Mouse (Mus musculus): Measurements from ENCODE around the gene Adgrg1. TPM values are rescaled to one million over a fixed set of nuclear protein-coding genes. Genes with fewer than 3 reads are reported as not detected.
A peak's percentile ranks its signal among the peaks of the same experiment; 100 is the strongest.

Adgrg1 gene
- polyA plus RNA-seq, 1 experiment from 2014 or later, result 156 TPM

- ATAC-seq, result no peak
- Histone ChIP-seq H3K27me3 (no peaks in the 10 kb centered on the region), H3K36me3 (ENCODE audit: poor library complexity, severe bottlenecking) (peaks cover 21% of the 10 kb centered on the region), H3K4me1 (peaks cover 59% of the 10 kb centered on the region), H3K4me3 (peak overlapping the region; percentile 78), H3K4me2 (peak overlapping the region; percentile 95), H3K9me3 (replicated peaks) (no peaks in the 10 kb centered on the region), H3K27ac (peak overlapping the region; percentile 98), H3K9ac (peak overlapping the region; percentile 98)
- WGBS, result 43% methylated on average over 6 of the region's 6 CpGs
These were observed 24.5 kb downstream of the Adgrg1 start for GRCm38 (mm10) chr8:94999004-94999403.

- Histone ChIP-seq H3K27ac (peak overlapping the region; percentile 98), H3K36me3 (ENCODE audit: poor library complexity, severe bottlenecking) (peaks cover 30% of the 10 kb centered on the region), H3K4me2 (peak overlapping the region; percentile 95), H3K4me1 (peaks cover 59% of the 10 kb centered on the region), H3K9ac (peak overlapping the region; percentile 98), H3K4me3 (peak overlapping the region; percentile 78), H3K27me3 (no peaks in the 10 kb centered on the region), H3K9me3 (replicated peaks) (no peaks in the 10 kb centered on the region)
- WGBS, result 33% methylated on average over 6 of the region's 6 CpGs
- no peak for ATAC-seq
These were observed 25.4 kb downstream of the Adgrg1 start for GRCm38 (mm10) chr8:94999956-95000355.

- peak overlapping the region; percentile 98 for H3K27ac ChIP-seq
- no peaks in the 10 kb centered on the region for H3K9me3 ChIP-seq (replicated peaks)
- H3K27me3 ChIP-seq, result no peaks in the 10 kb centered on the region
- H3K36me3 ChIP-seq (ENCODE audit: poor library complexity, severe bottlenecking), result peaks cover 37% of the 10 kb centered on the region
- WGBS, result 7% methylated on average over 5 of the region's 5 CpGs
- H3K4me2 ChIP-seq, result peak overlapping the region; percentile 95
- peaks cover 59% of the 10 kb centered on the region for H3K4me1 ChIP-seq
- H3K4me3 ChIP-seq, result peak overlapping the region; percentile 78
- peak overlapping the region; percentile 98 for H3K9ac ChIP-seq
- peak; percentile 44 for ATAC-seq
These were observed 26.1 kb downstream of the Adgrg1 start for GRCm38 (mm10) chr8:95000684-95001083.

- Histone ChIP-seq H3K27me3 (no peaks in the 10 kb centered on the region), H3K9me3 (replicated peaks) (no peaks in the 10 kb centered on the region), H3K27ac (peak overlapping the region; percentile 98), H3K36me3 (ENCODE audit: poor library complexity, severe bottlenecking) (peaks cover 42% of the 10 kb centered on the region), H3K4me2 (peak overlapping the region; percentile 95), H3K4me3 (peak overlapping the region; percentile 78), H3K4me1 (peaks cover 59% of the 10 kb centered on the region), H3K9ac (peak overlapping the region; percentile 98)
- 0 out of 2 replicates have a peak, but pooled peaks have one; percentile 16 for ATAC-seq
- whole genome bisulfite sequencing, result 69% methylated on average over 5 of the region's 5 CpGs
These were observed 26.6 kb downstream of the Adgrg1 start for GRCm38 (mm10) chr8:95001165-95001564.

- 5% methylated on average over 7 of the region's 7 CpGs for WGBS
- H3K9ac ChIP-seq, result peak overlapping the region; percentile 98; the same call in 1 of the 2 replicates
- no peaks in the 10 kb centered on the region for H3K27me3 ChIP-seq
- peak; percentile 77 for ATAC-seq
- H3K4me1 ChIP-seq, result peaks cover 59% of the 10 kb centered on the region
- H3K4me2 ChIP-seq, result peak overlapping the region; percentile 95
- peak overlapping the region; percentile 78; the same call in 1 of the 2 replicates for H3K4me3 ChIP-seq
- peaks cover 47% of the 10 kb centered on the region for H3K36me3 ChIP-seq (ENCODE audit: poor library complexity, severe bottlenecking)
- peak overlapping the region; percentile 98 for H3K27ac ChIP-seq
- H3K9me3 ChIP-seq (replicated peaks), result no peaks in the 10 kb centered on the region
These were observed 27.1 kb downstream of the Adgrg1 start for GRCm38 (mm10) chr8:95001655-95002054.

- Histone ChIP-seq H3K9ac (peak overlapping the region; percentile 43; the same call in 1 of the 2 replicates), H3K36me3 (ENCODE audit: poor library complexity, severe bottlenecking) (peaks cover 52% of the 10 kb centered on the region), H3K27ac (0 out of 2 replicates have a peak overlapping the region, but pooled peaks have one; percentile 6), H3K4me3 (no peak overlapping the region), H3K9me3 (replicated peaks) (no peaks in the 10 kb centered on the region), H3K27me3 (no peaks in the 10 kb centered on the region), H3K4me2 (0 out of 2 replicates have a peak overlapping the region, but pooled peaks have one; percentile 95), H3K4me1 (peaks cover 53% of the 10 kb centered on the region)
- no peak for ATAC-seq
- 69% methylated on average over 8 of the region's 8 CpGs for WGBS
These were observed 27.6 kb downstream of the Adgrg1 start for GRCm38 (mm10) chr8:95002089-95002655.

GRCm38 (mm10) chr8:95012442-95012919 is 37.9 kb downstream of the Adgrg1 start:
- no peak overlapping the region for H3K9ac ChIP-seq
- no peak overlapping the region for H3K4me3 ChIP-seq
- no peaks in the 10 kb centered on the region for H3K4me1 ChIP-seq
- ATAC-seq, result no peak
- no peaks in the 10 kb centered on the region for H3K9me3 ChIP-seq (replicated peaks)
- H3K27me3 ChIP-seq, result no peaks in the 10 kb centered on the region
- 91% methylated on average over 15 of the region's 15 CpGs for WGBS
- peaks cover 86% of the 10 kb centered on the region for H3K36me3 ChIP-seq (ENCODE audit: poor library complexity, severe bottlenecking)
- H3K4me2 ChIP-seq, result no peak overlapping the region
- no peak overlapping the region; the same call in 1 of the 2 replicates for H3K27ac ChIP-seq

GRCm38 (mm10) chr8:95015866-95016265 is 41.3 kb downstream of the Adgrg1 start:
- H3K27me3 ChIP-seq, result no peaks in the 10 kb centered on the region
- 0 out of 2 replicates have a peak overlapping the region, but pooled peaks have one; percentile 3 for H3K27ac ChIP-seq
- H3K36me3 ChIP-seq (ENCODE audit: poor library complexity, severe bottlenecking), result peaks cover 53% of the 10 kb centered on the region
- H3K4me2 ChIP-seq, result no peak overlapping the region
- H3K9me3 ChIP-seq (replicated peaks), result no peaks in the 10 kb centered on the region
- WGBS, result 81% methylated on average over 4 of the region's 4 CpGs
- H3K9ac ChIP-seq, result no peak overlapping the region
- no peak; the same call in 1 of the 2 replicates for ATAC-seq
- H3K4me3 ChIP-seq, result no peak overlapping the region
- H3K4me1 ChIP-seq, result no peaks in the 10 kb centered on the region

- 75% methylated on average over 4 of the region's 4 CpGs for WGBS
- no peak for ATAC-seq
- H3K4me1 ChIP-seq, result no peaks in the 10 kb centered on the region
- peaks cover 44% of the 10 kb centered on the region for H3K36me3 ChIP-seq (ENCODE audit: poor library complexity, severe bottlenecking)
- no peak overlapping the region for H3K4me2 ChIP-seq
- no peak overlapping the region for H3K4me3 ChIP-seq
- H3K27ac ChIP-seq, result no peak overlapping the region; the same call in 1 of the 2 replicates
- no peak overlapping the region for H3K9ac ChIP-seq
- H3K9me3 ChIP-seq (replicated peaks), result no peaks in the 10 kb centered on the region
- no peaks in the 10 kb centered on the region for H3K27me3 ChIP-seq
These were observed 42.1 kb downstream of the Adgrg1 start for GRCm38 (mm10) chr8:95016684-95017083.

GRCm38 (mm10) chr8:95017451-95017850 is 42.9 kb downstream of the Adgrg1 start, which contains the start of gene Adgrg3:
TSS of gene Adgrg3 (plus strand) at chr8:95017692.
- no peaks in the 10 kb centered on the region for H3K9me3 ChIP-seq (replicated peaks)
- WGBS, result 83% methylated on average over 11 of the region's 11 CpGs
- H3K9ac ChIP-seq, result no peak within 1 kb of the TSS
- no peak for ATAC-seq
- H3K4me3 ChIP-seq, result no peak within 1 kb of the TSS
- no peak within 1 kb of the TSS; the same call in 1 of the 2 replicates for H3K27ac ChIP-seq
- H3K27me3 ChIP-seq, result no peaks in the 10 kb centered on the region
- H3K36me3 ChIP-seq (ENCODE audit: poor library complexity, severe bottlenecking), result peaks cover 37% of the 10 kb centered on the region
- no peaks in the 10 kb centered on the region for H3K4me1 ChIP-seq
- no peak within 1 kb of the TSS for H3K4me2 ChIP-seq

GRCm38 (mm10) chr8:95017969-95018635 is 43.6 kb downstream of the Adgrg1 start:
- Histone ChIP-seq H3K27ac (no peak overlapping the region), H3K4me1 (no peaks in the 10 kb centered on the region), H3K36me3 (ENCODE audit: poor library complexity, severe bottlenecking) (peaks cover 30% of the 10 kb centered on the region), H3K27me3 (no peaks in the 10 kb centered on the region), H3K9me3 (replicated peaks) (no peaks in the 10 kb centered on the region), H3K9ac (no peak overlapping the region), H3K4me3 (no peak overlapping the region), H3K4me2 (no peak overlapping the region)
- ATAC-seq, result no peak
- WGBS, result 87% methylated on average over 9 of the region's 9 CpGs

GRCm38 (mm10) chr8:95020293-95020777 is 45.8 kb downstream of the Adgrg1 start:
- ATAC-seq, result no peak
- Histone ChIP-seq H3K27ac (no peak overlapping the region), H3K9me3 (replicated peaks) (no peaks in the 10 kb centered on the region), H3K9ac (no peak overlapping the region), H3K4me1 (no peaks in the 10 kb centered on the region), H3K36me3 (ENCODE audit: poor library complexity, severe bottlenecking) (peaks cover 8% of the 10 kb centered on the region), H3K4me2 (no peak overlapping the region), H3K27me3 (no peaks in the 10 kb centered on the region), H3K4me3 (no peak overlapping the region)
- 80% methylated on average over 12 of the region's 12 CpGs for WGBS
